Mouse (Mus musculus) heart, postnatal 0 days (tissue): ENCODE data around the gene Tnfrsf12a.

Source experiments
- CTCF ChIP-seq: IDR thresholded peaks from 2 replicates; pipeline ENCODE4 v1.5.1; 2016; ENCODE audit warnings: antibody characterized with exemption, control low read depth, low read depth
- EP300 ChIP-seq: IDR thresholded peaks from 2 replicates; pipeline ENCODE4 v1.6.1; 2016; ENCODE audit warnings: antibody characterized with exemption, low read depth

DNA sequence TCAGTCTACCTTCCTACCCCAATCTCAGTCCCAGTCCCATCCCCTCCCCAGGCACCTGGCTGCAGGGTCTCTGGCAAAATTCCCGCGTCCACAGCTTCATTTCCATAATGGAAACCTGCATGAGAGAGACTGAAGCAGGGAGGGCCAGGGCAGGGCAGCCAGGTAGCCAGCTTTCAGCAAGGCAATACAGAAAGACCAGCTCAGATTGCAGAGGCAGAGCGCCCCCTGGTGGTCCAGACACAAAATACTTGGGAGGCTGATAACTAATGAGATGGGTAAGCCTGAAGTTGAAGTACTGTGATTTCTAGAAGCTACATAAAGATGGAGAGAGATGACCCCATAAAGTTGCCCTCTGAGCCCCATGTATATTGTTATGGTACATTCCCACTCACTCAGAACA lies 28.9 kb upstream of the Tnfrsf12a start:
- TF ChIP-seq CTCF (peak; percentile 88), EP300 (no peak)
